Mouse (Mus musculus) liver, embryonic 13.5 days (tissue): Measurements from ENCODE around the gene Aff3. TPM values are rescaled to one million over a fixed set of nuclear protein-coding genes. Genes with fewer than 3 reads are reported as not detected.

Experiments used
- ATAC-seq: fragments of 200-750 bp; cut with Nextera tagmentation; 2 replicates; pipeline ENCODE4 v1.8.0; 2017; ENCODE audit warnings: low read depth, mild to moderate bottlenecking, moderate number of reproducible peaks, moderate library complexity
- DNase-seq: peaks from one replicate; pipeline ENCODE4 v3.0.0; 2022
- H3K27ac ChIP-seq: fragments of 300-500 bp; sonication (generic); 2 replicates; pipeline ENCODE4 v1.5.1; 2015; ENCODE audit warnings: moderate library complexity, mild to moderate bottlenecking, inconsistent platforms
- H3K27me3 ChIP-seq: fragments of 300-500 bp; sonication (generic); 2 replicates; pipeline ENCODE4 v1.6.1; 2015; ENCODE audit warnings: mild to moderate bottlenecking, inconsistent platforms
- H3K36me3 ChIP-seq: fragments of 300-500 bp; sonication (generic); 2 replicates; pipeline ENCODE4 v1.6.1; 2015; ENCODE audit warnings: mild to moderate bottlenecking, inconsistent platforms
- H3K4me1 ChIP-seq: fragments of 300-500 bp; sonication (generic); replicated peaks from 2 replicates; pipeline ENCODE4 v1.6.1; 2015; ENCODE audit warnings: inconsistent platforms
- H3K4me2 ChIP-seq: fragments of 300-500 bp; sonication (generic); 2 replicates; pipeline ENCODE4 v1.6.1; 2015; ENCODE audit warnings: inconsistent platforms, mild to moderate bottlenecking, moderate library complexity
- H3K4me3 ChIP-seq: fragments of 300-500 bp; sonication (generic); replicated peaks from 2 replicates; pipeline ENCODE4 v1.5.1; 2015; ENCODE audit warnings: mild to moderate bottlenecking, inconsistent platforms
- H3K9ac ChIP-seq: fragments of 300-500 bp; sonication (generic); 2 replicates; pipeline ENCODE4 v1.6.1; 2015; ENCODE audit warnings: mild to moderate bottlenecking, inconsistent platforms
- H3K9me3 ChIP-seq: fragments of 300-500 bp; sonication (generic); replicated peaks from 2 replicates; pipeline ENCODE4 v1.6.1; 2016; ENCODE audit warnings: inconsistent platforms
- WGBS: fragments of 180-500 bp; shearing (Covaris S2); methylation state at CpG from one replicate; pipeline ENCODE4 v1.1.7; 2015; ENCODE audit not compliant: insufficient replicate concordance; 5-methylcytosine and 5-hydroxymethylcytosine counted together
- polyA plus RNA-seq: library from polyadenylated mRNA; unstranded; fragments of >200 nt; fragmentation: Nextera tagmentation; extraction: Ambion mirVana; gene quantifications from 2 replicates; pipeline ENCODE4 v1.2.1, GENCODE M21; 2015

Aff3 gene
- polyA plus RNA-seq, 1 experiment from 2014 or later, result 0.44 TPM

GRCm38 (mm10) chr1:38503431-38504089 lies 161.2 kb downstream of the Aff3 start:
- no peak overlapping the region for H3K9ac ChIP-seq
- H3K4me1 ChIP-seq, result peaks cover 39% of the 10 kb centered on the region
- no peak overlapping the region for H3K4me3 ChIP-seq
- 0 out of 2 replicates have a peak, but pooled peaks cover 7% of the 10 kb centered on the region for H3K27me3 ChIP-seq
- no peak overlapping the region for H3K27ac ChIP-seq
- H3K4me2 ChIP-seq, result no peak overlapping the region
- H3K9me3 ChIP-seq, result no peaks in the 10 kb centered on the region
- 85% methylated on average over 13 of the region's 13 CpGs for whole genome bisulfite sequencing
- no peak for DNase-seq
- ATAC-seq, result peak; percentile 81
- H3K36me3 ChIP-seq, result no peaks in the 10 kb centered on the region

DNA sequence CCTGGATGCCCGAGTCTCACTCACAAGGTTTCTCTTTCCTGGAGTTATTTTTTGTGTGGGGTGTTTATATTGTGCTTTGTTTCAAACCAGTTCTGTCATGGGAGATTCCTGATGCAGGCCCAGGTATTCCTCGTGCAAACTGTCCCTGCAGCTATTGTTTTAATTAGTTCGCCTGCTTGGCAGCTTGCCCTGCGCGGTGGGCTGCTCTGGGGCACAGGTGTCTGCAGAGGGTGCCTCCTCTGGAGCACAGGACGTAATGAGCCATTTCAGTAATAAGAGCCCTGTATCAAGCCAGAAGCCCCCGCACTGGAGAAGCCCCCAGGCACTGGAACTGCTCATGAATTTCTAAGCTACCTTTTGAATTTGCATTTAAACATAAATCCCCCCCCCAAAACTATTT lies 162.0 kb downstream of the Aff3 start:
- Histone ChIP-seq H3K27ac (no peak overlapping the region), H3K9ac (no peak overlapping the region), H3K4me3 (no peak overlapping the region), H3K36me3 (no peaks in the 10 kb centered on the region), H3K4me2 (no peak overlapping the region), H3K4me1 (peaks cover 35% of the 10 kb centered on the region), H3K27me3 (peaks cover 12% of the 10 kb centered on the region; the same call in 1 of the 2 replicates), H3K9me3 (no peaks in the 10 kb centered on the region)
- no peak for ATAC-seq
- WGBS, result 75% methylated on average over 7 of the region's 7 CpGs
- no peak for DNase-seq

- Histone ChIP-seq H3K36me3 (no peaks in the 10 kb centered on the region), H3K9me3 (no peaks in the 10 kb centered on the region), H3K27me3 (peaks cover 19% of the 10 kb centered on the region; the same call in 1 of the 2 replicates), H3K4me1 (peaks cover 25% of the 10 kb centered on the region), H3K4me2 (no peak overlapping the region), H3K4me3 (no peak overlapping the region), H3K9ac (no peak overlapping the region), H3K27ac (no peak overlapping the region)
- ATAC-seq (no peak), DNase-seq (no peak)
- 69% methylated on average over 7 of the region's 7 CpGs for WGBS
These were observed 163.5 kb downstream of the Aff3 start for GRCm38 (mm10) chr1:38501231-38501630.

- 10% methylated on average over 6 of the region's 6 CpGs for WGBS
- H3K9me3 ChIP-seq, result no peaks in the 10 kb centered on the region
- H3K4me2 ChIP-seq, result no peak overlapping the region; the same call in 1 of the 2 replicates
- H3K4me3 ChIP-seq, result no peak overlapping the region
- H3K27ac ChIP-seq, result no peak overlapping the region
- DNase-seq (peak; percentile 20), ATAC-seq (peak; percentile 77)
- peaks cover 25% of the 10 kb centered on the region for H3K4me1 ChIP-seq
- peaks cover 19% of the 10 kb centered on the region; the same call in 1 of the 2 replicates for H3K27me3 ChIP-seq
- no peaks in the 10 kb centered on the region for H3K36me3 ChIP-seq
- no peak overlapping the region for H3K9ac ChIP-seq
These were observed 165.3 kb downstream of the Aff3 start for GRCm38 (mm10) chr1:38499500-38499899.

DNA sequence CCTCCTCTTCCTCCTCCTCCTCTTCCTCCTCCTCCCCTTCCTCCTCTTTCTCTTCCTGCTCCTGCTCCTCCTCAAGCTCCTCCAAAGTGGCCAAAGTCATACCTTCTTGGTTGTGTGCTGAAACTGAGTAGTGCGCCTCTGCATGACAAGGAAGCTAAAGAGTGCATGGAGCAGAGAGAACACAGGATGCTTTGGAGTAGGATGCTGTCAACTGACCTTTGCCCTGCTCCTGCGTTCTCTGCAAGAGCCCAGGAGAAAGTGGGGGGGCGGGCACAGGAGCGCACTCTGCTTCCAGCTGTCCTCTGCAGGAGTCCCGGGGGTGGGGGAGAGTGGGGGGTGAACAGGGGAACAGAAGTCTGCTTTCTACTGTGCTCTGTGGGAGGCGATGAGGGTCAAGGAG lies 167.2 kb downstream of the Aff3 start:
- H3K9ac ChIP-seq, result no peak overlapping the region
- DNase-seq, result no peak
- 48% methylated on average over 6 of the region's 6 CpGs for WGBS
- H3K27me3 ChIP-seq, result peaks cover 19% of the 10 kb centered on the region; the same call in 1 of the 2 replicates
- no peak overlapping the region for H3K4me3 ChIP-seq
- H3K4me2 ChIP-seq, result no peak overlapping the region
- peaks cover 14% of the 10 kb centered on the region for H3K4me1 ChIP-seq
- no peak for ATAC-seq
- no peaks in the 10 kb centered on the region for H3K36me3 ChIP-seq
- H3K27ac ChIP-seq, result no peak overlapping the region
- H3K9me3 ChIP-seq, result no peaks in the 10 kb centered on the region

GRCm38 (mm10) chr1:38496886-38497528 lies 167.7 kb downstream of the Aff3 start:
- no peak for ATAC-seq
- Histone ChIP-seq H3K9me3 (no peaks in the 10 kb centered on the region), H3K9ac (no peak overlapping the region), H3K27me3 (peaks cover 19% of the 10 kb centered on the region; the same call in 1 of the 2 replicates), H3K4me2 (no peak overlapping the region), H3K4me3 (no peak overlapping the region), H3K36me3 (no peaks in the 10 kb centered on the region), H3K27ac (no peak overlapping the region), H3K4me1 (peaks cover 14% of the 10 kb centered on the region)
- WGBS, result 73% methylated on average over 10 of the region's 10 CpGs
- DNase-seq, result no peak

DNA sequence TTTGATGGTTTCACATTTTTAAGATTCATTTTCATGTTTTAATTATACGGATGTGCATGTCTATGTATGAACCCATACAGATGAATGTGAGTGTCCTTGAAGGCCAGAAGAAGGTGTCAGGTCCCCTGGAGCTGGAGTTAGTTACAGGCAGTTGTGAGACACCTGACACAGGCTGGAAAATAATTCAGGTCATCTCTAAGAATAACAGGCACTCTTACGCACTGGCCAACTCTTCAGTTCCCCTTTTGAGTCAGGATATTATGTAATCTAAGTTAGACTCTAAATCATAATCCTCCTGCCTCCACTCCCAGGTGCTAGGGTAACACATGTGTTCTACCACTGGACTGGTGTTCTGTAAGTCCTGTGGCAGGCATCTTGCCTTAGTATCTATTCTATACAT lies 169.5 kb downstream of the Aff3 start:
- DNase-seq (no peak), ATAC-seq (no peak)
- Histone ChIP-seq H3K9ac (no peak overlapping the region), H3K27me3 (peaks cover 19% of the 10 kb centered on the region; the same call in 1 of the 2 replicates), H3K4me1 (peaks cover 14% of the 10 kb centered on the region), H3K4me3 (no peak overlapping the region), H3K9me3 (no peaks in the 10 kb centered on the region), H3K27ac (no peak overlapping the region), H3K4me2 (no peak overlapping the region), H3K36me3 (no peaks in the 10 kb centered on the region)
- WGBS, result 56% methylated on average over 2 of the region's 2 CpGs

DNA sequence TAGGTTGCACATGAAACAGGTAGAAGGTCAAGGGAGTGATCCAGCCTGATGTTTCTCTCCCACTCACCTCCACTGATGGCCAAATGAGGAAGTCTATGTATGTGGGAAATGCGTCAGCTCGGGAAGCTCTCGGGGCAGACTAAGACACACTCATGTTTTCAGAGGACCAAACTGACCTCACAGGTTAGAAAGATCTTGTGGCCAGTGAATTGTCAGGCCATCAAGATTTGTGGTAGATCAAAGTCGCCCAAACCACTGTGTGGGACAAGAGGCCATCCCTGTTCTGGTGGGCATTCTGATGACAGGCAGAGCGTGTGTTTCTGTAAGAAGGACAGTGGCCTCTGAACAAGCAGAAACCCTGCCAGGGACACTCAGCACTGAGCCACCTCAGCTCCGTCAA lies 175.0 kb downstream of the Aff3 start:
- Histone ChIP-seq H3K36me3 (no peaks in the 10 kb centered on the region), H3K9me3 (no peaks in the 10 kb centered on the region), H3K27ac (no peak overlapping the region), H3K4me1 (no peaks in the 10 kb centered on the region), H3K4me3 (no peak overlapping the region), H3K9ac (no peak overlapping the region), H3K4me2 (no peak overlapping the region), H3K27me3 (no peaks in the 10 kb centered on the region)
- DNase-seq (no peak), ATAC-seq (no peak)
- 53% methylated on average over 6 of the region's 6 CpGs for WGBS

GRCm38 (mm10) chr1:38488667-38489210 lies 176.0 kb downstream of the Aff3 start:
- WGBS, result 72% methylated on average over 8 of the region's 8 CpGs

GRCm38 (mm10) chr1:38487884-38488283 lies 176.9 kb downstream of the Aff3 start:
- no peak overlapping the region for H3K4me3 ChIP-seq
- no peaks in the 10 kb centered on the region for H3K36me3 ChIP-seq
- no peak for ATAC-seq
- 77% methylated on average over 2 of the region's 2 CpGs for WGBS
- H3K27ac ChIP-seq, result no peak overlapping the region
- H3K4me2 ChIP-seq, result no peak overlapping the region
- no peak overlapping the region for H3K9ac ChIP-seq
- no peaks in the 10 kb centered on the region for H3K9me3 ChIP-seq
- peaks cover 3% of the 10 kb centered on the region; the same call in 1 of the 2 replicates for H3K27me3 ChIP-seq
- no peak for DNase-seq
- no peaks in the 10 kb centered on the region for H3K4me1 ChIP-seq

More at GRCm38 (mm10) chr1:38488667-38489210, 176.0 kb downstream of the Aff3 start:
- no peak for ATAC-seq
- H3K27ac ChIP-seq, result no peak overlapping the region
- DNase-seq, result no peak
- H3K9ac ChIP-seq, result no peak overlapping the region
- no peaks in the 10 kb centered on the region for H3K27me3 ChIP-seq
- H3K9me3 ChIP-seq, result no peaks in the 10 kb centered on the region
- no peaks in the 10 kb centered on the region for H3K4me1 ChIP-seq
- no peak overlapping the region for H3K4me2 ChIP-seq
- H3K4me3 ChIP-seq, result no peak overlapping the region
- no peaks in the 10 kb centered on the region for H3K36me3 ChIP-seq

- Histone ChIP-seq H3K4me1 (peaks cover 9% of the 10 kb centered on the region), H3K27ac (no peak overlapping the region), H3K9me3 (no peaks in the 10 kb centered on the region), H3K9ac (no peak overlapping the region), H3K4me3 (no peak overlapping the region), H3K27me3 (peaks cover 3% of the 10 kb centered on the region; the same call in 1 of the 2 replicates), H3K4me2 (no peak overlapping the region), H3K36me3 (no peaks in the 10 kb centered on the region)
- 60% methylated on average over 2 of the region's 2 CpGs for WGBS
- ATAC-seq (no peak), DNase-seq (no peak)
These were observed 181.6 kb downstream of the Aff3 start for GRCm38 (mm10) chr1:38483191-38483590.
